Mouse (Mus musculus) limb, embryonic 10.5 days (tissue): ENCODE data around the gene Hmgcr. TPM values are rescaled to one million over a fixed set of nuclear protein-coding genes. Genes with fewer than 3 reads are reported as not detected.

ENCODE experiments used
- DNase-seq: peaks from one replicate; pipeline ENCODE4 v3.0.0-alpha.2; 2017; ENCODE audit warnings: low spot score
- H3K27ac ChIP-seq: fragments of 300-500 bp; sonication (generic); 2 replicates; pipeline ENCODE4 v1.5.1; 2016; ENCODE audit warnings: mild to moderate bottlenecking
- H3K27me3 ChIP-seq: fragments of 300-500 bp; sonication (generic); 2 replicates; pipeline ENCODE4 v1.6.1; 2016; ENCODE audit warnings: low read depth, mild to moderate bottlenecking; ENCODE audit not compliant: poor library complexity, severe bottlenecking
- H3K36me3 ChIP-seq: fragments of 300-500 bp; sonication (generic); 2 replicates; pipeline ENCODE4 v1.6.1; 2016; ENCODE audit warnings: mild to moderate bottlenecking, moderate library complexity
- H3K4me1 ChIP-seq: fragments of 300-500 bp; sonication (generic); 2 replicates; pipeline ENCODE4 v1.6.1; 2016
- H3K4me3 ChIP-seq: fragments of 300-500 bp; sonication (generic); 2 replicates; pipeline ENCODE4 v1.5.1; 2016; ENCODE audit warnings: mild to moderate bottlenecking, moderate library complexity
- H3K9me3 ChIP-seq: fragments of 300-500 bp; sonication (generic); replicated peaks from 2 replicates; pipeline ENCODE4 v1.6.1; 2016; ENCODE audit warnings: mild to moderate bottlenecking
- WGBS: fragments of 180-500 bp; shearing (Covaris S2); methylation state at CpG from one replicate; pipeline ENCODE4 v1.1.7; 2016; 5-methylcytosine and 5-hydroxymethylcytosine counted together
- polyA plus RNA-seq: library from polyadenylated mRNA; unstranded; fragments of >200 nt; fragmentation: Nextera tagmentation; extraction: Ambion mirVana; gene quantifications from 2 replicates; pipeline ENCODE4 v1.2.1, GENCODE M21; 2016

Hmgcr gene
- polyA plus RNA-seq, 1 experiment from 2014 or later: 133 TPM

GRCm38 (mm10) chr13:96658936-96659335 is 11.8 kb downstream of the Hmgcr start:
- no peak overlapping the region for H3K4me3 ChIP-seq
- WGBS: 94% methylated on average over 7 of the region's 7 CpGs
- H3K4me1 ChIP-seq: no peaks in the 10 kb centered on the region
- H3K9me3 ChIP-seq: no peaks in the 10 kb centered on the region
- DNase-seq: no peak
- no peak overlapping the region for H3K27ac ChIP-seq
- no peaks in the 10 kb centered on the region for H3K27me3 ChIP-seq
- peaks cover 100% of the 10 kb centered on the region for H3K36me3 ChIP-seq

GRCm38 (mm10) chr13:96656673-96657072 is 14.1 kb downstream of the Hmgcr start:
- DNase-seq: no peak
- WGBS: 87% methylated on average over 1 of the region's 1 CpGs
- Histone ChIP-seq H3K4me3 (no peak overlapping the region), H3K36me3 (peaks cover 100% of the 10 kb centered on the region), H3K4me1 (no peaks in the 10 kb centered on the region), H3K27ac (no peak overlapping the region), H3K9me3 (no peaks in the 10 kb centered on the region), H3K27me3 (no peaks in the 10 kb centered on the region)

GRCm38 (mm10) chr13:96653041-96653440 is 17.7 kb downstream of the Hmgcr start:
- no peak overlapping the region for H3K27ac ChIP-seq
- WGBS: 94% methylated on average over 9 of the region's 9 CpGs
- H3K4me1 ChIP-seq: no peaks in the 10 kb centered on the region
- no peak for DNase-seq
- no peaks in the 10 kb centered on the region for H3K9me3 ChIP-seq
- H3K36me3 ChIP-seq: peaks cover 100% of the 10 kb centered on the region
- no peaks in the 10 kb centered on the region for H3K27me3 ChIP-seq
- no peak overlapping the region for H3K4me3 ChIP-seq

GRCm38 (mm10) chr13:96645822-96646221 is 24.9 kb downstream of the Hmgcr start:
- no peak for DNase-seq
- no peak overlapping the region for H3K27ac ChIP-seq
- H3K36me3 ChIP-seq: peaks cover 37% of the 10 kb centered on the region
- no peaks in the 10 kb centered on the region for H3K9me3 ChIP-seq
- 80% methylated on average over 5 of the region's 5 CpGs for WGBS
- H3K4me3 ChIP-seq: no peak overlapping the region
- 0 out of 2 replicates have a peak, but pooled peaks cover 3% of the 10 kb centered on the region for H3K4me1 ChIP-seq
- H3K27me3 ChIP-seq: no peaks in the 10 kb centered on the region

- Histone ChIP-seq H3K27me3 (no peaks in the 10 kb centered on the region), H3K4me3 (no peak overlapping the region), H3K4me1 (0 out of 2 replicates have a peak, but pooled peaks cover 3% of the 10 kb centered on the region), H3K36me3 (peaks cover 20% of the 10 kb centered on the region), H3K9me3 (no peaks in the 10 kb centered on the region), H3K27ac (no peak overlapping the region)
- 82% methylated on average over 2 of the region's 2 CpGs for WGBS
- DNase-seq: no peak
Measured at GRCm38 (mm10) chr13:96644168-96644567, 26.6 kb downstream of the Hmgcr start.

GRCm38 (mm10) chr13:96630396-96630795 is 40.3 kb downstream of the Hmgcr start:
- Histone ChIP-seq H3K27me3 (no peaks in the 10 kb centered on the region), H3K4me1 (no peaks in the 10 kb centered on the region), H3K36me3 (peaks cover 33% of the 10 kb centered on the region), H3K27ac (no peak overlapping the region), H3K4me3 (no peak overlapping the region), H3K9me3 (no peaks in the 10 kb centered on the region)
- DNase-seq: no peak
- WGBS: 97% methylated on average over 4 of the region's 4 CpGs

- Histone ChIP-seq H3K4me1 (no peaks in the 10 kb centered on the region), H3K27me3 (no peaks in the 10 kb centered on the region), H3K9me3 (no peaks in the 10 kb centered on the region), H3K4me3 (no peak overlapping the region), H3K36me3 (no peaks in the 10 kb centered on the region), H3K27ac (no peak overlapping the region)
- WGBS: 92% methylated on average over 1 of the region's 1 CpGs
- DNase-seq: no peak
Measured at GRCm38 (mm10) chr13:96620891-96621290, 49.8 kb downstream of the Hmgcr start.

- Histone ChIP-seq H3K27me3 (no peaks in the 10 kb centered on the region), H3K4me3 (no peak overlapping the region), H3K9me3 (no peaks in the 10 kb centered on the region), H3K27ac (no peak overlapping the region), H3K4me1 (no peaks in the 10 kb centered on the region), H3K36me3 (peaks cover 8% of the 10 kb centered on the region; the same call in 1 of the 2 replicates)
- DNase-seq: no peak
- WGBS: 92% methylated on average over 3 of the region's 3 CpGs
Measured at GRCm38 (mm10) chr13:96614615-96615014, 56.1 kb downstream of the Hmgcr start.

GRCm38 (mm10) chr13:96604242-96604641 is 66.5 kb downstream of the Hmgcr start:
- H3K36me3 ChIP-seq: peaks cover 29% of the 10 kb centered on the region
- H3K27ac ChIP-seq: no peak overlapping the region
- H3K4me3 ChIP-seq: no peak overlapping the region
- WGBS: 86% methylated on average over 2 of the region's 2 CpGs
- no peaks in the 10 kb centered on the region for H3K27me3 ChIP-seq
- no peaks in the 10 kb centered on the region for H3K9me3 ChIP-seq
- DNase-seq: no peak
- H3K4me1 ChIP-seq: no peaks in the 10 kb centered on the region

- H3K27ac ChIP-seq: no peak overlapping the region
- H3K36me3 ChIP-seq: peaks cover 13% of the 10 kb centered on the region
- H3K4me3 ChIP-seq: no peak overlapping the region
- H3K27me3 ChIP-seq: no peaks in the 10 kb centered on the region
- 86% methylated on average over 9 of the region's 9 CpGs for WGBS
- H3K9me3 ChIP-seq: no peaks in the 10 kb centered on the region
- H3K4me1 ChIP-seq: no peaks in the 10 kb centered on the region
- DNase-seq: no peak
Measured at GRCm38 (mm10) chr13:96599182-96599581, 71.6 kb downstream of the Hmgcr start.

Other genes with a start within 250 kb of the Hmgcr start
- gene Ankdd1b, start 199.7 kb downstream of the Hmgcr start, polyA plus RNA-seq: not detected in 2 replicates
- gene Gm17622, start 180.2 kb downstream of the Hmgcr start, polyA plus RNA-seq: not detected in 2 replicates
- gene Polk, start 128.4 kb downstream of the Hmgcr start, polyA plus RNA-seq: 7.5 and 9.1 TPM in 2 replicates
- gene Col4a3bp, start 128.3 kb downstream of the Hmgcr start, polyA plus RNA-seq: 4.9 and 6.9 TPM in 2 replicates
- gene Ankrd31, start 77.3 kb upstream of the Hmgcr start, polyA plus RNA-seq: not detected in 2 replicates